Comparison of ENCODE assay signal across 33 mouse cellular contexts in genomic region chr7:34125346-34125745, GRCm38 (mm10). TPM values are rescaled to one million over a fixed set of nuclear protein-coding genes. Genes with fewer than 3 reads are reported as not detected.
"Had no signal": no experiment of that assay in that cellular context is flagged by ENCODE, and none has a peak within 500 bp of the region (broad histone marks: within the 10 kb centered on the region; RNA-seq: fewer than 3 reads in every experiment).

No protein-coding gene starts in this region.

- H3K27me3 ChIP-seq: kidney, embryonic 15.5 days; midbrain, embryonic 13.5 days; neural tube, embryonic 13.5 days had no signal

- ATAC-seq: midbrain, embryonic 13.5 days; midbrain, embryonic 16.5 days had no signal

- H3K9ac ChIP-seq: kidney, embryonic 15.5 days; liver, embryonic 13.5 days; midbrain, embryonic 13.5 days; neural tube, embryonic 13.5 days had no signal

- H3K27ac ChIP-seq: kidney, embryonic 15.5 days; left cerebral cortex, adult 2 months; liver, embryonic 13.5 days; midbrain, embryonic 10.5 days; midbrain, embryonic 13.5 days; neural tube, embryonic 13.5 days had no signal

- H3K4me2 ChIP-seq: kidney, embryonic 15.5 days; liver, embryonic 13.5 days; midbrain, embryonic 13.5 days; neural tube, embryonic 13.5 days had no signal

- H3K9me3 ChIP-seq: kidney, embryonic 15.5 days; liver, embryonic 13.5 days; midbrain, embryonic 13.5 days; neural tube, embryonic 13.5 days had no signal

- DNase-seq: kidney, postnatal 10 days; kidney, postnatal 36 days; layer of hippocampus, postnatal 36 days; liver, embryonic 13.5 days; lung, adult 2 months; lung, postnatal 14 days; lung, postnatal 4 days; thymus, adult 18-20 months; thymus, postnatal 36 days had no signal

- H3K4me1 ChIP-seq: liver, embryonic 13.5 days; midbrain, embryonic 13.5 days had no signal

- H3K4me3 ChIP-seq: kidney, embryonic 15.5 days; left cerebral cortex, adult 2 months; liver, embryonic 13.5 days; midbrain, embryonic 10.5 days; midbrain, embryonic 13.5 days; myocyte; neural tube, embryonic 13.5 days had no signal

- H3K36me3 ChIP-seq: liver, embryonic 13.5 days had no signal

RNA-seq across cellular contexts. Expression of gene Wtip, which starts 7.7 kb away (rescaled TPM):
- total RNA-seq: monocyte, adult 5-6 weeks; neutrophil, adult 5-6 weeks had no signal

RNA-seq across cellular contexts. Expression of gene Scgb1b30, which starts 30.1 kb away (rescaled TPM):
- total RNA-seq: layer of hippocampus, adult 8-10 months; layer of hippocampus, postnatal 10 days; layer of hippocampus, postnatal 36 days; left cerebral cortex, adult 2 months; left cerebral cortex, postnatal 10 days; left cerebral cortex, postnatal 36 days; liver, adult 2 months; megakaryocyte progenitor cell, adult 5-6 weeks; monocyte, adult 5-6 weeks; neutrophil, adult 5-6 weeks had no signal
- polyA plus RNA-seq: kidney, embryonic 15.5 days; limb, embryonic 11.5 days; limb, embryonic 14.5 days; liver, adult 2 months; liver, embryonic 13.5 days; liver, embryonic 16.5 days; lung, adult 2 months; lung, embryonic 16.5 days; midbrain, embryonic 10.5 days; midbrain, embryonic 13.5 days; midbrain, embryonic 16.5 days; myocyte; neural tube, embryonic 13.5 days; small intestine, adult 2 months; spleen, adult 2 months; stomach, embryonic 16.5 days; testis, adult 2 months; urinary bladder, adult 2 months had no signal
